Mouse (Mus musculus) ES-E14 (cell line): ENCODE data around the gene Ilf2. TPM values are rescaled to one million over a fixed set of nuclear protein-coding genes. Genes with fewer than 3 reads are reported as not detected.

Experiments used
- DNase-seq: peaks from one replicate; pipeline ENCODE4 v3.0.0-alpha.2; 2013; ENCODE audit warnings: low read depth, low spot score
- H3K27ac ChIP-seq: 2 replicates; pipeline ENCODE4 v1.5.1; 2012; ENCODE audit warnings: low read depth, mild to moderate bottlenecking, low read length, moderate library complexity, mixed read lengths; ENCODE audit not compliant: poor library complexity, insufficient read depth, severe bottlenecking
- H3K36me3 ChIP-seq: 2 replicates; pipeline ENCODE4 v1.6.1; 2012; ENCODE audit warnings: mild to moderate bottlenecking, low read length, moderate library complexity, mixed read lengths; ENCODE audit not compliant: control insufficient read depth, poor library complexity, insufficient read depth, severe bottlenecking
- H3K4me1 ChIP-seq, 2 experiments: fragments of 150-350 bp in 1 of 2; sonication (generic) in 1 of 2; 2 replicates each; pipeline ENCODE4 v1.6.1; 2012; ENCODE audit warnings: low read length in 2 of 2, mild to moderate bottlenecking in 1 of 2, mixed read lengths in 1 of 2; ENCODE audit not compliant: control insufficient read depth in 2 of 2, insufficient read depth in 2 of 2, poor library complexity in 1 of 2
- H3K4me3 ChIP-seq, 2 experiments: fragments of 150-350 bp in 1 of 2; sonication (generic) in 1 of 2; 2 replicates each; pipeline ENCODE4 v1.5.1; 2012; ENCODE audit warnings: low read length in 2 of 2, low read depth in 1 of 2, mild to moderate bottlenecking in 1 of 2, mixed read lengths in 1 of 2; ENCODE audit not compliant: insufficient read depth in 1 of 2, poor library complexity in 1 of 2, severe bottlenecking in 1 of 2
- H3K9ac ChIP-seq: 2 replicates; pipeline ENCODE4 v1.6.1; 2012; ENCODE audit warnings: low read depth, mild to moderate bottlenecking, low read length, mixed read lengths; ENCODE audit not compliant: poor library complexity, insufficient read depth, severe bottlenecking
- H3K9me3 ChIP-seq: fragments of 150-350 bp; sonication (generic); 2 replicates; pipeline ENCODE4 v1.6.1; 2012; ENCODE audit warnings: low read depth, mild to moderate bottlenecking, low read length; ENCODE audit not compliant: control insufficient read depth, insufficient read depth
- CHD2 ChIP-seq: IDR thresholded peaks from 2 replicates; pipeline ENCODE4 v1.6.1; 2014; ENCODE audit warnings: mild to moderate bottlenecking, low read depth, low read length, inconsistent platforms
- HCFC1 ChIP-seq: IDR thresholded peaks from 2 replicates; pipeline ENCODE4 v1.6.1; 2012; ENCODE audit warnings: low read length, inconsistent platforms, borderline replicate concordance; ENCODE audit not compliant: insufficient read depth
- MAFK ChIP-seq: IDR thresholded peaks from 2 replicates; pipeline ENCODE4 v1.6.1; 2014; ENCODE audit warnings: mild to moderate bottlenecking, low read depth, low read length, inconsistent platforms; ENCODE audit not compliant: insufficient read depth
- ZC3H11A ChIP-seq: IDR thresholded peaks from 2 replicates; pipeline ENCODE4 v1.6.1; 2012; ENCODE audit warnings: low read depth, mild to moderate bottlenecking, inconsistent platforms, low read length, borderline replicate concordance
- ZNF384 ChIP-seq: IDR thresholded peaks from 2 replicates; pipeline ENCODE4 v1.6.1; 2012; ENCODE audit warnings: low read depth, low read length, inconsistent platforms
- in situ Hi-C, 2 experiments: fragments of 600-800 bp; cut with MboI; formaldehyde crosslinking; loops; one replicate each; pipeline ENCODE4 v1.15.1; 2025; ENCODE audit warnings: low sequenced_read_pairs in 2 of 2, inconsistent platforms in 1 of 2; ENCODE audit not compliant: unreplicated experiment in 2 of 2
- total RNA-seq: library from RNA; depleted of rRNA; stranded (reverse); fragments of 300-350 nt; gene quantifications from 2 replicates; pipeline ENCODE4 v1.2.3, GENCODE M21; 2012

Gene Ilf2
- total RNA-seq, 1 experiment = 165 TPM

DNA sequence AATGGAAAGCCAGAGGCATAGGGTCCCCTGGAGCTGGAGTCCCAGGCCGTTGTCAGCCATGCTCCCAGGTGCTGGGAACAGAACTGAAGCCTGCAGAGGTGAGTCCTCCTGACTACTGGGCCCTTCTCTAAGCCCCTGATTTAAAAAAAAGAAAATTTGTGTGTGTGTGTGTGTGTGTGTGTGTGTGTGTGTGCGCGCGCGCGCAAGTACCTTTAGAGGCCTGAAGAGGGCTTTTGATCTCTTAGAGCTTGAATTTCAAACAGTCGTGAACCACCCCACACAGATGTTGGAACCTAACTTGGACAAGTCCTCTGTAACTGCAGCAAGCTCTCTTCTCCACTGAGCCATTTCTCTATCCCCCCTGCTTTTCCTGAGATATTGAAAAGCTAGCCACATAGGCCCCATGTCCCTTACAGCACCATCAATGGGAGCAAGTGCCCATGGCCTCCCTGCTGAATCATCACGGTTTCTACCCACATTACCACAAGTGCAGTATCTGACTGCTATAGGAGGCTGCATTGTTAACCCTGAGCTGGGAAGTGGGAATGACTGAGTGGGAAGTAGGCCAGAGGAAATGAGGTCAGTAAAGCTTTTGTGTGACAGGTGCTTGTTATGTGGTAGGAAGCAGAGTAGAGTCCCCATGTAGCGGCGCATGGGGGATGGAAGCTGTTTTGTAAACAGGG, 8.2 kb upstream of the Ilf2 start:
- no peak overlapping the region for H3K27ac ChIP-seq
- no peak for DNase-seq
- H3K4me1 ChIP-seq = peaks cover 0 to 2% of the 10 kb centered on the region in 2 experiments; a peak in 1 of 4 replicates
- H3K9ac ChIP-seq = no peak overlapping the region
- H3K4me3 ChIP-seq = no peak overlapping the region
- in situ Hi-C loops = loop anchor here in 1 of 2 experiments (5.0 kb wide), 1 partner anchor 50 kb away; no protein-coding TSS in a partner anchor
- TF ChIP-seq MAFK (no peak), ZNF384 (peak; percentile 65; the same call in 1 of the 2 replicates)
- no peaks in the 10 kb centered on the region for H3K9me3 ChIP-seq
- no peaks in the 10 kb centered on the region for H3K36me3 ChIP-seq

DNA sequence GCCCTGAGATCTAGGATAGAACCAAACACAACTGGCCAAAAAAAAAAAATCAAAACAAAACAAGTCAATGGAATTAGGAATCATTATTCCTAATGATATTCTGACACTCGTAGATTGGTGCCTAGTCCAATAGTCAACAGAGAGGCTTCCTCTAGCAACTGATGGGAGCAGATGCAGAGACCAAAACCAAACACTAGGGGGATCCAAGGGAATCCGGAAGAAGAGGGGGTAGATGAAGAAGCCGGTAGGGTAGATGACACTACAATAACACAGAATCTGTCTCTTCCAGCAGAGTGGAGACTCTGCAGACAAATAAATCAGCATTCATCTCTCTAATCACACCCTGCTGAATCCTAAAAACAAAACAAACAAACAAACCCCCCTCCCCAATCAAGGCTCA, 3.7 kb upstream of the Ilf2 start:
- no peak for DNase-seq

DNA sequence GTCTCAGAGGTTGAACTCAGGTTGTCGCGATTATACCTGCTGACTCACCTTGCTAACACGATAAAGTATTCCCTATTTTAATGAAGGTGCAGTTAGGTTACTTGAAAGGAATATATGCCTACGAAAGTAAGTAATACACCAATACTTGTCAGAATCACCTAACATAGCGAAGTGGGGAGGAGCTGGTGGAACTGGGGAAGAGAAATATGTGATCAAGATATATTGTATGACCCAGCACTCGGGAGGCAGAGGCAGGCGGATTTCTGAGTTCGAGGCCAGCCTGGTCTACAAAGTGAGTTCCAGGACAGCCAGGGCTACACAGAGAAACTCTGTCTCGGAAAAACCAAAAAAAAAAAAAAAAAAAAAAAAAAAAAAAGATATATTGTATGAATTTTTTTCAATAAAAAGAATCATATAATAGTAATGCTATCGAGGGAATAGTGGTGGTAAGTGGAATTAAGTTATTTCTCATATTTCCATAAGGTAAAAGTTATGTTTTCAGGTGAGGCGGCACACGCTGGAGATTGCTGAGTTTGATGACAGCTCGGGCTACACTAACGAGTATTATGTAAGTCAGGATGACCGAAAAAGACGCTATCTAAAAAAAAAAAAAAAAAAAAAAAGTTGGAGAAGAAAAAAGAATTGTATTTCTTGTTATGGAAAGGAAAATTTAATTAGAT, 635 bp upstream of the Ilf2 start:
- H3K36me3 ChIP-seq = no peaks in the 10 kb centered on the region; the same call in none of the 2 replicates
- peak overlapping the region in 1 of 2 experiments; percentile 61; a peak in 2 of 4 replicates for H3K4me3 ChIP-seq
- no peaks in the 10 kb centered on the region for H3K9me3 ChIP-seq
- no peak for DNase-seq
- peaks cover 2% of the 10 kb centered on the region in 2 experiments; a peak in 1 of 4 replicates for H3K4me1 ChIP-seq
- in situ Hi-C loops = no loop called here
- H3K27ac ChIP-seq = no peak overlapping the region
- TF ChIP-seq HCFC1 = no peak
- TF ChIP-seq ZNF384 = peak; percentile 83
- H3K9ac ChIP-seq = no peak overlapping the region

More for the DNA sequence above, 3.7 kb upstream of the Ilf2 start:
- no peaks in the 10 kb centered on the region for H3K36me3 ChIP-seq
- TF ChIP-seq CHD2 (no peak), MAFK (no peak), ZNF384 (0 out of 2 replicates have a peak, but pooled peaks have one; percentile 22), ZC3H11A (no peak)
- in situ Hi-C loops = no loop called here
- H3K27ac ChIP-seq = no peak overlapping the region
- no peaks in the 10 kb centered on the region for H3K9me3 ChIP-seq
- no peak overlapping the region for H3K9ac ChIP-seq
- H3K4me1 ChIP-seq = peaks cover 0 to 2% of the 10 kb centered on the region in 2 experiments; a peak in 1 of 4 replicates
- H3K4me3 ChIP-seq = no peak overlapping the region

DNA sequence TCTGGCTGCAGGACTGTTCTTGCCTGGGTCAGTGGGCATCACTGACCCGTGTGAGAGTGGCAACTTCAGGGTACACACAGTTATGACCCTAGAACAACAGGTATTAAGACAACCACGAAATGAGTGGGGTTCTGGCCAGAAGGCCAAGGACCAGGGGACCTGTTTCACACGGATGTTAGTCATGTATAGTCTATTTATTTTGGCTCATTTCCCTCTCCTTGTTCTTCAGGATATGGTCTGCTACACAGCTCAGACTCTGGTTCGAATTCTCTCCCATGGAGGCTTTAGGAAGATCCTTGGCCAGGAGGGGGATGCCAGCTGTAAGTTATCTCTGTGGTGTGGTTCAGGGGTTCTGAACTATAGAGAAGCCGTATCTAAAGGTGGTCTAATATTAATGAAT, 11.1 kb downstream of the Ilf2 start:
- Histone ChIP-seq H3K4me1 (no peaks in the 10 kb centered on the region), H3K27ac (no peak overlapping the region), H3K9ac (no peak overlapping the region), H3K4me3 (no peak overlapping the region), H3K9me3 (no peaks in the 10 kb centered on the region), H3K36me3 (peaks cover 38% of the 10 kb centered on the region)
- in situ Hi-C loops = no loop called here
- no peak for DNase-seq
- no peak for TF ChIP-seq ZNF384
- TF ChIP-seq MAFK = no peak
- no peak for TF ChIP-seq ZC3H11A
- TF ChIP-seq CHD2 = no peak
- no peak for TF ChIP-seq HCFC1

DNA sequence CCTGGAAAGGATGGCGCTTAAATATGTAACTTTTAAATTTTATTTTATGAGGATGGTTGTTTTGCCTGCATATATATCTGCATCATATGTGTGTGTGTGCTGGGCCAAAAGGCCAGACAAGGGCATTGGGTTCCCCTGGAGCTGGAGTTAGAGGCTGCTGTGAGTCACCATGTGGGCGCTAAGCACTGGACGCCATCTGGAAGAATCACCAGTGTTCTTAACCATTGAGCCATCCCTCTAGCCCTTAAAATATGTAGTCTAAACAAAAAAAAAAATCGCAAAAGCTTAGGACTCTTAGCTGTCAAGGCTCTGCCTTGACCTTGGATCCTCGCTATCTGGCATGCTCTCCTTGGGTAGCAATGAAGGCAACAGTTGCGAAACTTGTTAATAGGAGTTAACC, 12.7 kb downstream of the Ilf2 start:
- Histone ChIP-seq H3K4me1 (no peaks in the 10 kb centered on the region), H3K27ac (no peak overlapping the region), H3K9ac (no peak overlapping the region), H3K36me3 (peaks cover 25% of the 10 kb centered on the region), H3K9me3 (no peaks in the 10 kb centered on the region), H3K4me3 (no peak overlapping the region)
- DNase-seq = no peak
- TF ChIP-seq MAFK = no peak
- TF ChIP-seq HCFC1 = no peak
- TF ChIP-seq ZC3H11A = no peak
- TF ChIP-seq ZNF384 = no peak
- TF ChIP-seq CHD2 = no peak
- in situ Hi-C loops = no loop called here
